Mouse (Mus musculus) Patski (cell line): ENCODE measurements around the gene Nrxn2. TPM values are rescaled to one million over a fixed set of nuclear protein-coding genes. Genes with fewer than 3 reads are reported as not detected.

Experiments used
- ATAC-seq: fragments of 100-300 bp; one replicate; pipeline ENCODE4 v1.8.0; 2021
- CTCF ChIA-PET: fragments of 350-600 bp; sonication (Branson Sonifier 250); formaldehyde crosslinking; loops from one replicate; lab custom pipeline; 2022; ENCODE audit warnings: inconsistent platforms; lab: Charles Lee
- POLR2A ChIA-PET: fragments of 350-600 bp; sonication (Branson Sonifier 250); formaldehyde crosslinking; loops from one replicate; lab custom pipeline; 2022; ENCODE audit warnings: antibody characterized with exemption, inconsistent platforms; lab: Charles Lee
- DNase-seq: peaks from one replicate; pipeline ENCODE4 v3.0.0-alpha.2; 2011; ENCODE audit warnings: low read depth, low spot score
- H3K27me3 ChIP-seq: fragments of 371-371 bp; one replicate; pipeline ENCODE4 v1.5.1; 2021
- CTCF ChIP-seq: fragments of 100-300 bp; IDR thresholded peaks from one replicate; pipeline ENCODE4 v1.5.1; 2021
- in situ Hi-C: fragments of 300-500 bp; cut with MboI; formaldehyde crosslinking; loops from 3 replicates; pipeline ENCODE4 v1.11.1; 2018; ENCODE audit warnings: low pct_unique_long_range_greater_than_20kb, mixed read lengths
- polyA plus RNA-seq: library from polyadenylated mRNA; unstranded; gene quantifications from one replicate; pipeline ENCODE4 v1.2.3, GENCODE M21; 2021

Nrxn2 gene
- polyA plus RNA-seq, 1 experiment from 2014 or later = not detected

DNA sequence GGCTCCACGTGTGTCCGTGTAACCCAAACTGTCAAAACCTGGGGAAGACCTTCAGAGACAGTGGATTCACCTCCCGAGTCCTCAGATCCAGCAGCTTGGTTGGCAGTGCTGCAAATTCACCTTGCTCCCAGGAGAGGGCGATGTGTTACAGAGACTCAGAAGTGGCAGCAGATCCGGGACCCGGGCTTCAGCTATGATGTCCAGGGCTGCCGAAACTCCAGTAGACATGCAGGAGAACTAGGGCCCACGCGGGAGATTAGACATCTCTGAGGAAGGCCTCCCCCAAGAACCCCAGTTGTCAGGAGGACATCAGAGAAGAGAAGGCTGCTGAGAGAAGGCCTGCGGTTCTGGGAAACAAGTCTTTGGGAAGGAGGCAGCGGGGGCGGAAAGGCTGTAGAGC is 73.6 kb downstream of the Nrxn2 start:
- POLR2A ChIA-PET = no interaction called here

GRCm38 (mm10) chr19:6493219-6493618 is 74.7 kb downstream of the Nrxn2 start:
- DNase-seq (no peak), ATAC-seq (no peak)
- ChIA-PET POLR2A (no interaction called here), CTCF (no interaction called here)
- H3K27me3 ChIP-seq = peaks cover 67% of the 10 kb centered on the region
- in situ Hi-C loops = loop anchor here (5.0 to 25.0 kb wide), 2 partner anchors 89 to 519 kb away; partner anchors contain the start of gene Fermt3
- no peak for TF ChIP-seq CTCF

More for the DNA sequence above, 73.6 kb downstream of the Nrxn2 start:
- DNase-seq (no peak), ATAC-seq (no peak)
- CTCF ChIA-PET = interaction anchor here (0.8 to 1.1 kb wide), 2 partner anchors 92 to 350 kb away, joined by 3 to 4 read pairs; no protein-coding TSS in a partner anchor
- no peak for TF ChIP-seq CTCF
- H3K27me3 ChIP-seq = peaks cover 74% of the 10 kb centered on the region
- in situ Hi-C loops = loop anchor here (5.0 to 25.0 kb wide), 2 partner anchors 90 to 520 kb away; partner anchors contain the start of gene Fermt3

DNA sequence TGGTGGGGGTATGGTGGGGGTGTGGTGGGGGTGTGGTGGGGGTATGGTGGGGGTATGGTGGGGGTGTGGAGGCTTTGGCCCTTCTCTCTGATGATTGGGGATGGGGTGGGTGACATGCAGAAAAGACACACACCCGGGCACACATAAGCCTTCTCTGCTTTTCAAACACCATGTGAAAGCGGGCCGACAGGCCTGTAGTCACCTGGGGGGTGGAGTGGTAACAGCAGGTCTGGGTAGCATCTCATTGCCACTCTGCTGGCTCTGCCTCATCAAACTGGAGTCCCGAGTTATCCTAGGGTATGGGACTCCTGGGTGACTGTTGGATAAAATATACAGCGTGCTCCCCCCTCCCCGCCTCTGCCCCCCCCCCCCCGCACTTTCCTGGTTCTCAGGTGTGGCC is 75.5 kb downstream of the Nrxn2 start:
- in situ Hi-C loops = loop anchor here (5.0 to 25.0 kb wide), 2 partner anchors 88 to 518 kb away; partner anchors contain the start of gene Fermt3
- CTCF ChIA-PET = no interaction called here
- POLR2A ChIA-PET = no interaction called here
- no peak for ATAC-seq
- TF ChIP-seq CTCF = no peak
- DNase-seq = no peak
- H3K27me3 ChIP-seq = peaks cover 74% of the 10 kb centered on the region

DNA sequence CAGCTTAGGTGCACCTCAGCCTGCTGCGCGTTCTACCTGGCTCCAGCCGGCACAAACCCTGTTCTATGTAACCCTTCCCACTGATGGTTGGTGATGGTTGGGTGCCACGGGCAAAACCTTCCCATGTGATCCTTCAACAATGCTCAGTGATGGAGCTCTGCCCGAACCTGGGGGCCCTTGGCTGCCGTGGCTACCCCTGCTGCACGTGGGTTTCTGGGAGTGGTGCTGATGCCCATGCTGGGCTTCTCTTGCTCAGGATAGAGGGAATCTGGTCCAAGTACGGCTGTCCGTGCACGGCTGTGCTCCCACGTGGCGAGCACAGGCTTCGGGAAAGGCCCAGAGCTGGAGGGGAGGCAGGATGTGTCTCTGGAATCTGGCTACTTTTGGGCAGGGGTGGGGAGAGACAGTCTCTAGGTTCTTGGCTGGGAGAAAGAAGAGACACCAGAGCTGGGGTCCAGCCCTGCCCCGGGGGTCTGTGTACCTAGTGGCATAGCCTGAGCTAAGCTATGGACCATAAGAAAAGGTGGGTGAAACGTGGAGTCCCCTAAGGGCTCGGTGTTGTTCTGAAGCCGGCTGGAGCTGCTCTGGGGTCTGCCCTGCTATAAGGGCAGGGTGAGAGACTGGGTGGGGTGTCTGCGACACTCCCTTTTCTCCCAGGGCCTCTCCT is 76.1 kb downstream of the Nrxn2 start:
- in situ Hi-C loops = loop anchor here (5.0 to 25.0 kb wide), 2 partner anchors 88 to 518 kb away; partner anchors contain the start of gene Fermt3
- ChIA-PET POLR2A (no interaction called here), CTCF (no interaction called here)
- DNase-seq = no peak
- H3K27me3 ChIP-seq = peaks cover 79% of the 10 kb centered on the region
- no peak for TF ChIP-seq CTCF
- ATAC-seq = no peak

DNA sequence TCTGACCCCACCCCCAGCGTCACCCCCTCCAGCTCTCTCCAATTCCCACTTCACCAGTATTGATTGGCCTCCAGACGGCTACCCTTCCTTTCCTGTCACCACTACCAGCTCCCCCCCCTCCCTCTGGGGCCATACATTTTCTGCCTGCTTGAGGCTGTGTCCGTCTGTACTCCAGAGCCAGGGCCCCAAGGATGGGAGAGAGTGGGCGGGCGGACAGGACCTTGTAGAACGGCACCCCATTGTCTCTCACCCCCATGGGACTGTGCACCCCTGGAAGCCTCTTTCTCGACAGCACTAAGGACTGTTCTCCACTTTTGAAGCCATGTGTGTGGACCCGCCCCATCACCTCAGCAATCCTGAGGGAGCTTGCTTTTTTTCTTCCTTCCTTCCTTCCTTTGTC is 77.2 kb downstream of the Nrxn2 start:
- ChIA-PET POLR2A (no interaction called here), CTCF (no interaction called here)
- in situ Hi-C loops = loop anchor here (25.0 kb wide), 1 partner anchor 517 kb away; the partner anchor contains the start of gene Fermt3
- H3K27me3 ChIP-seq = peaks cover 75% of the 10 kb centered on the region
- TF ChIP-seq CTCF = no peak
- ATAC-seq (no peak), DNase-seq (no peak)

DNA sequence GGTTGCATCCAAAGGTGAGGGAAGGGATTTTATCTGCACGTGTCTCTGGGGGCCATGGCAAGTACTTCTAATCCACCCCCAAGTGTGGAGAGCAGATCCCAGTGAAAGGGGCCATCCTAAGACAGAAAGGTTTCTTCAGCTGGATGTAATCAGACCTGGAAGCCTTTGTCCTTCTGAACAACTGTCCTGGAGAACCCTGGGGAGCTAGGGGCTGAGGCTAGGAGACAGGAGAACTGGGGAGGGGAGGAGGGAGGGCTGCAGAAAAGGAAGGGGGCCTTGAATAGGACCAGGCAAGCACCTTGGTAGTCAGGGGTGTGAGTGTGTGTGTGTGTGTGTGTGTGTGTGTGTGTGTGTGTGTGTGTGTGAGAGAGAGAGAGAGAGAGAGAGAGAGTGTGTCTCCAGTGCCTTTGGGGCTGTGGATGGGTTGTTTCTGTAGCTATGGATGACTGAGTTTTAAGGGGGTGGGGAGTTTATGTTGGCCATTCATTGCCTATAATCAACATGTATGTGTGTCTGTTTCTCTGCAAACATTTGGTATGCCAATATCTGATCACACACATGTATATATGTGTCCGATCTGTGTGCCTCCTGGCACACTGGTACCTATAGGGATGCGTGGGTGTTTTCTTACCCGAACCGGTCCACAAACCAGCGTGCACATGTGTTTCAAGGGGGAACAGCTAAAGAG is 78.1 kb downstream of the Nrxn2 start:
- DNase-seq (no peak), ATAC-seq (no peak)
- H3K27me3 ChIP-seq = peaks cover 73% of the 10 kb centered on the region
- no peak for TF ChIP-seq CTCF
- POLR2A ChIA-PET = no interaction called here
- CTCF ChIA-PET = no interaction called here
- in situ Hi-C loops = loop anchor here (25.0 kb wide), 1 partner anchor 516 kb away; the partner anchor contains the start of gene Fermt3

- in situ Hi-C loops = loop anchor here (25.0 kb wide), 1 partner anchor 515 kb away; the partner anchor contains the start of gene Fermt3
- POLR2A ChIA-PET = no interaction called here
- no peak for ATAC-seq
- peaks cover 73% of the 10 kb centered on the region for H3K27me3 ChIP-seq
- no peak for DNase-seq
- CTCF ChIA-PET = no interaction called here
- TF ChIP-seq CTCF = no peak
These were observed 78.7 kb downstream of the Nrxn2 start for GRCm38 (mm10) chr19:6497150-6497801.

GRCm38 (mm10) chr19:6497803-6498202 is 79.3 kb downstream of the Nrxn2 start:
- no peak for ATAC-seq

GRCm38 (mm10) chr19:6498350-6499131 is 80.0 kb downstream of the Nrxn2 start:
- ATAC-seq = no peak
- TF ChIP-seq CTCF = no peak
- ChIA-PET POLR2A (no interaction called here), CTCF (no interaction called here)
- DNase-seq = no peak
- peaks cover 70% of the 10 kb centered on the region for H3K27me3 ChIP-seq
- in situ Hi-C loops = loop anchor here (25.0 kb wide), 1 partner anchor 514 kb away; the partner anchor contains the start of gene Fermt3

More at GRCm38 (mm10) chr19:6497803-6498202, 79.3 kb downstream of the Nrxn2 start:
- TF ChIP-seq CTCF = no peak
- POLR2A ChIA-PET = no interaction called here
- peaks cover 74% of the 10 kb centered on the region for H3K27me3 ChIP-seq
- no peak for DNase-seq
- CTCF ChIA-PET = no interaction called here
- in situ Hi-C loops = loop anchor here (25.0 kb wide), 1 partner anchor 514 kb away; the partner anchor contains the start of gene Fermt3
